Mouse (Mus musculus): ENCODE measurements around the gene Sh3bp2.
"Not testable (repeated sequence)": the region's sequence is repeated elsewhere in the genome, so short reads cannot be mapped to it uniquely, and the experiment has no call there.

The Sh3bp2 gene

DNA sequence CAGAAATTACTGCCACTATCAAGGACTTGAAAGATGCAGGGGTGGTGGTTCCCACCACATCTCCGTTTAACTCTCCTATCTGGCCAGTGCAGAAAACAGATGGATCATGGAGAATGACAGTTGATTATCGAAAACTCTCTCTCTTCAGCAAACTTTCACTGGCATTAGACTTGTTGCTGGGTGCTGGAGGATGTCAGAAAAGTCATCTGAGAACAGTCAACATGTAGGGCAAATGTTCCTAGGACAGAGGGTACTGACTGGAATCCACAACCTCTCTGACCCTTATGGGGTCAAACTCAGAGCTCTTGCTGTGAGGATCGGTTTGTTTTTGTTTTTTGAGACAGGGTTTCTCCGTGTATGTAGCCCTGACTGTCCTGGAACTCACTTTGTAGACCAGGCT is 46.9 kb downstream of the Sh3bp2 start:
- not testable (repeated sequence) for DNase-seq (ENCODE audit: low spot score)

DNA sequence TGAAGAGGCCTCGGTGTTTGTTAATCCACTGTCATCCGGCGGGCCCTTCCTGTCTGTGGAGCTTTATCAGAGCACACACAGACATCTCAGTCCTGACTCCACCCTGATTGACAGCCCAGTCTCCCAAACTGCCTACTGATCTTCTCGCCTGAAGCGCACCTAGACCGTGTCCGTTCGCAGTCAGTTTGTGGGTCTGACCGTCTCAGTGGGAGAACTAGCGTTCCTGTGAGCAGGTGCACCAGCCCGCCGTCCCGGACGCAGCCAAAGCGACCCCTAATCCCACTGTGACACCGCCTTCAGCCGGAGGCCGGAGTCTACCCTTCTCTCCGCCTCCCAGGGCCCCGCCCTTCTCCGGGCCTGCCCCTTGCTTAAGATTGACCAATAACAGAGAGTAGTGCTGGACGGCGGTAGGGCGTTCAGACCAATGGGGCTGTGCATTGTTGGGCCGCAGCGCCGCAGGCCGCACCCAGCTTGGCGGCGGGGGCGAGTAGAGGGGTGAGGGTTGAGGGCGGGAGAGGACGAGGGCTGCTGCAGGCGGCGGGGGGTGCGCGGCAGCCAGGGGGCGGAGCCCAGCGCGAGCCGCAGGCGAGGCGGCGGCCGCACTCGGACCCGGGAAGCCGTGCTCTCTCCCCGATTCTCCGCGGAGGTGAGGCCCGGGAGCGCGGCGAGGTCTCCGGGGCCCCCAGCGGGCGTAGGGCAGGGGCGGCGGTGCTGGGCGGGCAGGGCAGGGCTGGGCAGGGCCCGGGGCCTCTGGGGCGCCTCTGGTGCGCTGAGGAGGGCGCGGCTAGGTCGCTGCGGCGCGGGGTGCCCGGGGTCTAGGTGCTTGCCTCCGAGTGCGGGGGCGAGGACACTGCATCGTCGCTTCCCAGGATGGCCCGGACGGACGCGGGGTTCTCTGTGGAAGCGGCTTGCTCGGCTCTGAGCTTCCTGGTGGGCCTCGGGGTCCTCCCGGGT is 47.9 kb downstream of the Sh3bp2 start, which contains the start of gene Add1:
Gene Add1, plus strand, starts transcription at position 397 of the 954 bp plus-strand sequence.
- peak; percentile 97 for DNase-seq (ENCODE audit: low spot score)

DNA sequence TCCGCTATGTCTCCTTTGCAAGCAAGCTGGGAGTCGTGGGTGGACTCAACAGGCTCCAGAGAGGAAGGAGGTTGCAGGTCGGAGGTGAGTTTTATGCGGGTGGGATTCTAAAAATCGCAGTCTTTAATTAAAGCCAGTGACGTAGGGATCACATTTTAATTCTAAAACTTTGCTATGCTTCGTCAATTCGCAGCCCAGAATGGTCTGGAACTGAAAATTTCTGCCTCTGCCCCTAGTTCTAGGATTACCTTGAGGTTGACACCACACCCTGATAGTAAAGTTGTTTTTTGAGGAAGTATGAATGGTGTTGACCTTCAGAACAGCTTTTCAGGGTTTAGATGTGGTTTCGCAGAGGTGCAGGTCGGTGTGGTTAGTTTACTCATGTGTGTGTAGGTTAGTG is 49.1 kb downstream of the Sh3bp2 start:
- no peak for DNase-seq (ENCODE audit: low spot score)

DNA sequence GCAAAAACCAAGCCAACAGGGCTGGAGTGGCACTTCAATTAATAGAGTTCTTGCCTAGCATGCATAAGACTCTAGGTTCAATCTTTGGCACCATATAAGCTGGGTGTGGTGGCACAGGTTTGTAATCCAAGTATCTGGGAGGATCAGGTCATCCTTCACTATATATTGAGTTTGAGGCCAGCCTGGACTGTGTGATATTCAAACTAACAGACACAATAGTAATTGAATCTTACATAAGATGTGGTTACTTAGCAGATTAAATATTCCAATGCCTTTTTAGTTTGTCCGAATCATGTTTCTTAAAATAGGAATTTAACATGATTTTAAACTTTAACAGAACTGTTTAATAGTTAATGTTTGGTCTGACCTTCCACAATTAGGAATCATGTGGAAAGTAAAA is 50.6 kb downstream of the Sh3bp2 start:
- no peak for DNase-seq (ENCODE audit: low spot score)

DNA sequence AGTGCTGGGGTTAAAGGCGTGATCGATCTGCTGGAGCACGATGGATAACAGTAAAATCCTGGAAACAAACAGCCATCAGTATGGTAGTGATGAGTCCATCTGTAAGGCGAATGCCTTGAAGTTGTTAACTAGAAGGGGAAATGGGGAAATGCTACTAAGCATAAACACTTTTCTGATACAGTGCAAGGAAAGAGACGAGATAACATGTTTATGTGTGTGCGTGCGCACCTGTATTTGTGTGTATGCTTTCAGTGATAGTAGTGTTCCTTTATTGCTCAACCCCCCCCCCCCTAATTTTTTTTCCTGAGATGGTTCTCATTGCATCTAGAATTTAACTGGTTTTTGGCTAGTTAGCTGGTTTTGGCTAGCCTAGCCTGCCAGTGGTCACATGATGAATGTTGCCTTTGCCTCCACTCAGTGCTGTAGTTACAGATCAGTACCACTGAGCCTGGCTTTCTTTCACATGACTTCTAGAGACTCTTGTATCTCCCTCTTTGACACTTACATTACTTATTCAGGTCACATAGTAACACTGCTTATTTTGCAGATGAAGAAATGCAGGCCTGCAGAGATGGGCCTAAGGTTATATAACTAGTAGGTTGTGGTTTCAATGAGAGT is 52.5 kb downstream of the Sh3bp2 start:
- DNase-seq (ENCODE audit: low spot score) = no peak

GRCm38 (mm10) chr5:34579377-34579776 is 53.7 kb downstream of the Sh3bp2 start:
- DNase-seq (ENCODE audit: low spot score) = no peak

DNA sequence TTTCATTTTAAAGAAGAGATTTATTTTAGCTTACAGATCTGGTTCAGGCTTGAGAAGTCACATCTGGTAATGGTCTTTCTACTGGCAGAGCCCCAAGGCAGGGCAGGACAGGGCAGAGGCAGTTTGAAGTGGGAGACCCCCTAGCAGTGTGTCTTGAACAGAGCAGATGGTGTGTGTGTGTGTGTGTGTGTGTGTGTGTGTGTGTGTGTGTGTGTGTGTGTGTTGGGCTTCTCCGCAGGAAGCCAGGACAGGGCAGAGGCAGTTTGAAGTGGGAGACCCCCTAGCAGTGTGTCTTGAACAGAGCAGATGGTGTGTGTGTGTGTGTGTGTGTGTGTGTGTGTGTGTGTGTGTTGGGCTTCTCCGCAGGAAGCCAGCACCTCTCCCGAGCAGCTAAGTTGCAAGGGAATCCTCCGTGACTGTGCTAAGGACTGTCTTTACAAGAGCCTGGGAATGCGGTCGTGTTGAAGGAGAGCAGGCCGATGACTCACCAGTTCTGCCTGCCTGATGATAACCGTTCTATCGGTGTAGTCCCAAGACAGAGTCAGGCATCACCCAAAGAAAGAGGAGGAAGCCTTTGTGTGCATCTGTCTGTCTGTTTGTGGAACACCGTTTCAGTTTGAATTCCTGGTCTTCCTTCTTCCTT is 56.2 kb downstream of the Sh3bp2 start:
- DNase-seq (ENCODE audit: low spot score) = not testable (repeated sequence)

DNA sequence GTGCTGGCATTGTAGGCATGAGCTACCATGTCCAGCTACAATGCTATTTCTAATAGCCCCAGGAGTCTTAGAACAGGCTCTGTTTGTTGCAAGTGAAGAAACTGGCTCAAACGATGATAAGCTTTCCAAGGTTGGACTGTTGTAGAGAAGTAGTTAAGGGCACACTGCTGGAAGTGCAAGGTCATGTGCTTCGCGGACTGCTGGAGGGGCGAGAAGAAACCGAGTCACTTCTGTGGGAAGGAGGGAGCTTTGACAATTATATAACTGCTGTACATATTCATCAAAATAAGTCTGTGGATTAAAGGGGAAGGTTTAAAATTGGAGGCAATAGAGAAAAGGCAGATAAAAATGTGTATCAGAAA is 56.7 kb downstream of the Sh3bp2 start:
- DNase-seq (ENCODE audit: low spot score) = no peak

GRCm38 (mm10) chr5:34585216-34585615 is 59.6 kb downstream of the Sh3bp2 start:
- DNase-seq (ENCODE audit: low spot score) = no peak

GRCm38 (mm10) chr5:34587881-34588280 is 62.2 kb downstream of the Sh3bp2 start:
- no peak for DNase-seq (ENCODE audit: low spot score)

- no peak for DNase-seq (ENCODE audit: low spot score)
Observed at GRCm38 (mm10) chr5:34590059-34590458, 64.4 kb downstream of the Sh3bp2 start.

GRCm38 (mm10) chr5:34590702-34591101 is 65.1 kb downstream of the Sh3bp2 start:
- DNase-seq (ENCODE audit: low spot score) = no peak

DNA sequence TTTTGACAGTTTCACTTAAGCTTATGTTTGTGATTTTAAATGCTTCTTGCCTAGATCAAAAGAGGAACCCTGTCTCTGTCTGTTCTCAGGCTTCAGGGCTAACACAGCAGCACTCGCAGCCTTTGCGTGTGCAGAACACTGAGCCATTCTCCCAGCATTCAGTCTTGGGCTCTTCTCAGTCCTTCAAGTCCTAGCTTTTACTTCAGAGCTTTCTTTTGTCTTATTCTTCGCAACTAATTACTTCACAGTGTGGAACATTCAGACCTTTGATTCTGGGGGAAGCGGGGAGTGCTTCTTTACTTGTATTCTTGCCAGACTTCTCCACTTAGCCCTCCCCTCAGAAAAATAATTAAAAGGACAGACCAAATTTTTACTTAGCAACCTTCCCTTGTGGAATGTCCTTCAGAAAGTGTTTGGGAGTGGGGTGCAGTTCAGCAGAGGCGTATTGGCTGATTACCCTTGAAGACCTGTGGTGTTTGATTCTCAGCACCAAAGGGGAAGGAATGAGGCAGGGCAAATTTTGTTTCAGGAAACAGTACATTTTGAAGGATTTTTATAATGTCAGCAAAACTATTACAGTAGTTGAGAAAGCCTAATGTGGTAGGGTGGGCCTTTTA is 65.9 kb downstream of the Sh3bp2 start:
- no peak for DNase-seq (ENCODE audit: low spot score)

- not testable (repeated sequence) for DNase-seq (ENCODE audit: low spot score)
Observed at GRCm38 (mm10) chr5:34592224-34592623, 66.6 kb downstream of the Sh3bp2 start.

- no peak for DNase-seq (ENCODE audit: low spot score)
Observed at GRCm38 (mm10) chr5:34592666-34593065, 67.0 kb downstream of the Sh3bp2 start.

DNA sequence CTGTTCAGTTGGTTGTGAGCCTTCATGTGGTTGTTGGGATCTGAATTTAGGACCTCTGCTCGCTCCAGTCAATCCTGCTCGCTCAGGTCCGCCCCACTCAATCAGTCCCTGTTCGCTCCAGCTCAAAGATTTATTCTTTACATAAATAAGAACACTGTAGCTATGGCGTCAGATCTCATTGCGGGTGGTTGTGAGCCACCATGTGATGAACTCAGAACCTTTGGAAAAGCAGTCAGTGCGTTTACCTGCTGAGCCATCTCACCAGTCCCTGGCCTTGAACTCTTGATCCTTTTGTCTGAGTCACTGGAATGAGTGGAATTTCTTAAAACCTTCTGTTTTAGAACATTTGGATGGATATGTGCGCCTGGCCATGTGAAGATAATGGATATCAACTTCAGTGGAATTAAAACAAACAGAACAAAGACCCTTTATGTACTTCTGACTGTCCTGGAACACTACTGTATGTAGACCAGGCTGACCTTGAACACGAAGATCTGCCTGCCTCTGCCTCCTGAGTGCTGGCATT is 67.6 kb downstream of the Sh3bp2 start:
- DNase-seq (ENCODE audit: low spot score) = no peak

GRCm38 (mm10) chr5:34604576-34604975 is 78.9 kb downstream of the Sh3bp2 start:
- no peak for DNase-seq (ENCODE audit: low spot score)

- DNase-seq (ENCODE audit: low spot score) = no peak
Observed at GRCm38 (mm10) chr5:34607100-34607880, 81.7 kb downstream of the Sh3bp2 start.

DNA sequence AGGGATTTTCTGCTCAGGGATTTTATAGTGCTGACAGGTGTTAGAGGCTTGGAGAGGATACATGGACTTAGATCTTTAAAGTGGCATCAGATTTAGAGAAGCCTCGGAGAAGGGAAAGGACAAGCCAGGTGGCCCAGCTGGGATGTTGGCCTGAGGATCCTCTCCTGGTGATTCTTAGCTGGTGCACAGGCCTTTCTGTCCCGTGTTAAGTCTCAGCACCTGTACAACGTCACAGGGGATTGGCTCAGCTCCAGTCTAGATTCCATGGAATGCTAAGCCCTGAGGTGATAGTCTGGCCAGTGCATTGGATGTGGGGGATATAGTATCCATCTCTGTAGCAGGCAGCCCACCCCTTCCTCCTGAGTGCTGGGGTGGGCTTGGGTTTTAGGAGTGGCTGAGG is 82.6 kb downstream of the Sh3bp2 start:
- no peak for DNase-seq (ENCODE audit: low spot score)

DNA sequence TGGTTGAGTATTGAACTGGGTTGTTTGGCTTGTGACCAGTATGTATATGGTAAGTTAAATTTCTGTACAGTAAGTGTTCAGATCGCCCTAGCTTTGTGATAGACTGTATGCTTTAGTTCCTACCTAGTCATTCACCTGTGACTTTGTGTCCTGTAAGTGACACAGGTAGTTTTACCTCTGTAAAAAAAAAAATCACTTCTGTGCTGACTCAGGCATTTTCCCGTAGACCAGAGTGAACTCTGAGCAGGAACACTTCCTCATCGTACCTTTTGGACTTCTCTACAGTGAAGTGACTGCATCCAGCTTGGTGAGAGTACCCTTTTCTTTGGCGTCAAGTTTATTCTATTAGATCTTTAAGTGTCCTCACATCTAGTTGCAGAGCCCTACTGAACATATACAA is 84.3 kb downstream of the Sh3bp2 start:
- no peak for DNase-seq (ENCODE audit: low spot score)
